Mouse (Mus musculus) layer of hippocampus, adult 9-11 months (tissue): ENCODE results near the gene Prelid3b.

Experiments
- DNase-seq: peaks from one replicate; pipeline ENCODE4 v3.0.0; 2022

Prelid3b gene

DNA sequence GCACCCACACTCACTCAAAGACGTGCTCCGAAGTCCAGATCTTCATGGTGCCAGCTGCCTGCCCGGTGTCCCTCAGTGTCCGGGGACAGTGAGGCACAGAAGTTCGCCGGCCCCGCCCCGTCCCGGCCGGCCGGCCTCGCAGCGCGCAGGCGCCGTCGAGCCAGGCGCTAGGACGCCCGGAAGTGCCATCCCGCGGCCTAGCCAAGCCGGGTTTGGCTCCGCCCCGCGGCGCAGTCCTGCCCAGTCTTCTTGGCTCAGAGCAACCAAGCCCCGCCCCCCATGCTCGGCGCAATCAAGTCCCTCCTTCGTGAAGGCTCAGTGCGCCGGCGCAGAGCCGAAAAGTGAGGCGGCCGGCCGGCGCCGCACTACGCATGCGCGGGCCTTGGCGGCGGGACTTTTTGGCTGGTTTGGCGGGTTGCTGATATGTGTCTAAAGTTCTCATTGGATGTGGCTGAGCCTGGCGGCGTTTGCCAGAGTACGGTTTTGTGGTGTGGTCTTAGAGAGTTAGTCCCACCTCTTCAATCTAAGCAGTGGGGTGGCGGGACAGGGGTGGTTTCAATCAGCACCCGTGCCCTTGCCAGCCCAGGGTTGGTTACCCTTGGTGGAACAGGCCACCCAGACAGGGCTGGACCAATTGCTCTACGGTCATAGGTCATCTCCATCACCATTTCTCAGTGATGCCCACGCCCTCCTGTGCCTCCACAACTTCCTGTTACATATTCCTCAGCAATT is at the start of gene Prelid3b:
Gene Prelid3b, minus strand, starts transcription at position 264 of the 732 bp plus-strand sequence.
- peak; percentile 100 for DNase-seq

DNA sequence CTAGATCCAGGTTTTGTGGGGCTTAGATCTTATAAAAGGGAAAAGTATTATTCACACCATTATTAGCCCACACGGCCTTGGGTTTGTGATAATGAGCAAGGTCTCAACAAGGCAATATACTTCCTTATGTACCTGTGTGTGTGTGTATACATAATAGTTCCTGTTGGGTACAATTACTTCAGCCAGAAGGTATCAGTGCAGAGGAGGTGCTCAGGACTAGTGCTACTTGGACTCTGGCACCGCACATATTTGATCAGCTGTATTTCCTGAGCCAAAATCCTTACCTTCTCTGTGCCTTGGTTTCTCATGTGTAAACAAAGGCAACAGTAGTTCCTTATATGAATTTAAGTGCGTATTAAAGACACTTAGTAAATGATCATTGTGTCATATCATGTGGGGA is 49.3 kb upstream of the Prelid3b start:
- no peak for DNase-seq

DNA sequence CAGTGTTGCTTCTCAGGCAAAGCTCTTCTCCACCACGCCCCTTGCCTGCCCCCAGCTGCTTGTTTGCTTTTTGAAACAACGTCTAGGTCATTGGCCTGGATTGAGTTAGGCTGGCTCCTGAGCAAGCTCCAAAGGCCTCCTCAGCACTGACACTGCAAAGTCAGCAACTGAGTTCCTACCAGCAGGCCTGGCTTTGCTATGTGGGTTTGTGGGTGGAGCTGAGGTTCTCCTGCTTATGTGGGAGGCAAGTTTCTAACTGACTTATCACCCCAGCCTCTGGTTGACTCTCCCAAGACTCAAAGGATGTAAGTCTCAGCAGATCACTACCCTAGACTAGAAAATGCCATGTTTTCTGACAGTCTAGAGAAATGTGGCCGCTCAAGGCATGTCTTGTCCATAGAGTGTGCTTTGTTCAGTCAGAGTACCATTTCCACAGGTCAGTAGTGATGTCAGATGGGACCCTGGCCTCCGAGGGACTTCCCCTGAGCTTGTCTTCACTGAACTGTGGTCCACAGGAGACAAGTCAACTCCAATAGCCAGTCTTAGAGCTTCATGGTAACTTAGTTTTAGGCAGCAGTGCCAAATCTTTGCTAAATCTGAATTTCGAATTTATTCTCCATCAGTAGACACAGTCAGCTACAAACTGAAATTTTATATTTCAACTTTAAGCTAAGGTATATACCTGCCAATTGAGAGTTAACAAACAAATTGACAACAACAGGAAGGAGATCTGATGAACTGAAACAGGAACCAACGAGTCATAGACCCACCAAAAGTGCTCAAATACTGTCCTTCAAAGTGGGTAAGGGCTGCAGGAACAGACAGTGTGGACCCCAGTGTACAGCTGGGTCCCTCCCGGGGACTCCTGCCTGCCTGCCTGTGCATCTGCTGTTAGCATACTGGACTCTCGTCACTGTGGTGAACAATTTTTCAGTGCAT is 44.5 kb upstream of the Prelid3b start:
- no peak for DNase-seq

DNA sequence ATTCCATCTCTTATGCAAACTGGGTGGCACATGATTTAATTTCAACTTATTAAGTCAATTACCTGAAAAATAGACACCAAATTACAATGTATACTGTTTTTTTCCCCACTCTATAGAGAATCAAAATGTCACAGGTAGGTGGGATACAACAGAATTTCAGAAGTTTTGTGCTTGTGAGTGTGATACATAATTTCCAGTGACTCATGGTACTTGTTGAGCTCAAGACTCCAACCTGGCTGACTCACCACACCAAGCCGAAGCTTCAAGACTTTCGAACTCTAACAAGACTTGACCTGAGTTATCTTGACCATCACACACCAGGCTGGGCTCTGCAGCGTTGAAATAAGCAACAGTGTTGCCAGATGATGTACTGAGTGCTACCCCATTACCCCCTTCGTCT is 42.0 kb upstream of the Prelid3b start:
- DNase-seq = no peak

DNA sequence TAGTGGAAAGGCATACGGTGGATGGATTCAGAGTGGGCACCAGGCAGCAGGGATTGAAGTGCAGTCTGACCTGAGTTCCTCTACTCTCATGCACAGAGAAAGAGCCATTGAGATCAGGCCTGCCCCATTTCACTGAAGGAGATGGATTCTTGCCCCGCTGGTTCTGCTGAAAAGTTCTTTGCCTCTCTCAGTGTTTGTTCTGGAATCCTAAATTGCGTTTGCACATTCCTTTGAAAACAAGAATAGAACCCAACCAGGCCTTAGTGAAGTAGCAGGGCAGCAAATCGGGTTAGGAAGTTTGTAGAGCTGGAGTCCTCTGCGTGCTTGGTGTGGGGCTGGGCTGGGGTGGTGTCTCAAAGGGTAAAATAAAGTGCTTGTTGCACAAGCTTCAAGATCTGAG is 40.9 kb upstream of the Prelid3b start:
- no peak for DNase-seq

DNA sequence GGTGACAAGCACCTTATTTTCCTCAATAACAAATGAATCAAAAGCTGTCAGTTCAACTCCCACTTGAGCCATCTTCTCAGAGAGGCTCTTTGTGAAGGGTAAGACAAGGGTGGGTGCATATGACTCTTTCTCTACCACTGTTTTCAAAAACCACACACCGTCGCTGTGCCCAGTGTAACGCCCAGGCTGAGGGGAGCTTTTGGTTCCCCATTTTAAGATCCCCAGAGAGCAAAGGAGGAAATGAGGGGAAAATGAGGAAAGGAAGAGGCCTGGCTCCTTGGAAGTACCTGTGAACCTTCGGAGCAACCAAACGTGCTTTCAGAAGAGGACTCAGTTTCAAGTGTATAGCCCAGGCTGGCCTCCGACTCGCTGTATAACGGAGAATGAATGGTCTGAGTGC is 36.9 kb upstream of the Prelid3b start:
- no peak for DNase-seq

DNA sequence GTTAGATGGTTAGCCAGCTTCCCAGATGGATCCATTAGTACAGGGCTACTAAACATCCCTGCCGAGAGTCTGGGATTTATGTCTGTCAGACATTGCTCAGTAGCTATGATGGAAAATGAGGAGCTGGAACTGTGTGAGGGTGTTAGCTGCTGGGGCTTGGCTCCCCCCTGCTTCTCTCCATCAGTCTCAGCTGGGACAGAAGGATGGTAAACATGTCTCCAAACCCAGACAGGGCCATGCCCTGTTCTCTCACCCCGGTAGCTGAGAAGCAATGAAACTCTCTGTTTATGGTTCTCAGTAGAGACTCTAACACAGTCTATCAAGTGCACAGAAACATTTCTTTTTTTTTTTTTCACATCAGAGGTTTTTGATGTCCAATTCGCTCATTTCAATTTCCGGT is 35.1 kb upstream of the Prelid3b start:
- no peak for DNase-seq

DNA sequence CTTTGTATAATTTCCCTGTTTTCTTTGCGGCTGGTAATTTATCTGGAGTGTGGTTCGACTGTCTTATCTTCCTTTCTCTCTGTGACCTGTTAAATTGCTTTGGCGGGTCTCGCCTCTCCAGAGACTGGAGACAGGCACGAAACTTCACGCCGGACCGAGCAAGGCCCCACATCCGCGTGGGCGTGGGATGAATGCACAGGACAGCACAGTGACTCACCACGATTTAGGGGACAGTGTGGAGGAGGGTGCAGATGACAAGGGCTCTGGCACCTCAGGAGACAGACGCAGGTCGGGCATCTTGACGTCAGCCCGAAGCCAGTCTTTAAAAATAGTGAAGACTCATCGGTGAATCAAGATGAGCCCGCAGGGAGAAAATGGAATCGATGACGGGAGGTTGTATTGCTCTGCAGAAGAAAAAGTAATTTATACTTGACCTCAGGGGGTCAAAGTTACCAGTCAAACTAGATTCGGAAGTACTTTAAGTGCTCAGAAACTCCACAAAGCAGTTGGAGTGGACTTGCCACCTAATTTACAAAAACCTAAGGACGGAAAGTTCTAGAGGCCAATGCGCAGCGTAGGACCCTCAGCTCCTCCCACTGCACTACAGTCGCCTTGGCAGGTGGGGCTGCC is 30.1 kb upstream of the Prelid3b start:
- DNase-seq = no peak

DNA sequence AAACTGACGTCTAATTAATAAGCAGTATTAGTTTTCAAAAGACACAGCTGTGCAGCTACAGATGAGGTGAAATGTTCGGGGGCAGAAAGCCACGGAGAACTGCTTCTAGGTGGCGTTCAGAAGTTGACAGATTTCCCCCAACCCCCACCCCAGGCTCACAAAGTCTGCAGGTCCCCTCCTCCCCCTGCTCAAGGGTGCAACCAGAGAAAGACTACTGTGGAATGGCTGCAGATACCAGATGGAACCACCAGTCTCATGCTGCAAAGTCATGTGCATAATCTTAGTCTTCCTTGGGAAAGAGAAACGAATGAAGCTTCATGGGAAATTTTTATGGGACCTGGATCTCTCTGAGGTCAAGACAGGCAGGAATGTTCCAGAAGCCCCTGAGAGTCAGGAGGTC is 29.4 kb upstream of the Prelid3b start:
- no peak for DNase-seq

DNA sequence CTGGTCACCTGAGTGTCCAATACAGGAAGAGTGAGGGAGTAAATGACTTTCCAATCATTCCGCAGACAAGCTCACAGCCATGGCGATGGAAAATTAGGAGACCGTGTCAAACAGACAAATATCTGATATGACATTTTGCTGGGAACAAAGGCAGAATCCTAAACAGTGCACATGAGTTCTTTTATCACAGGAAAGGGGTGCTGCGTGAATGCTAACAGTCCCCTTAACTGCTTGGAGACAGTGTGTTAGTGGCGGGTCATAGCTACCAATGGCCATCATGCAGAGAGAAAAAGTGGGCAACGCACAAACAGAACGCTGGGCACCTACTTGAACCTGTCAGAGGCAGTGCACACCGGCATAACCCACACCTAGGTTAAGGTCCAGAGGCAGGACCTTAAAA is 28.6 kb upstream of the Prelid3b start:
- no peak for DNase-seq

DNA sequence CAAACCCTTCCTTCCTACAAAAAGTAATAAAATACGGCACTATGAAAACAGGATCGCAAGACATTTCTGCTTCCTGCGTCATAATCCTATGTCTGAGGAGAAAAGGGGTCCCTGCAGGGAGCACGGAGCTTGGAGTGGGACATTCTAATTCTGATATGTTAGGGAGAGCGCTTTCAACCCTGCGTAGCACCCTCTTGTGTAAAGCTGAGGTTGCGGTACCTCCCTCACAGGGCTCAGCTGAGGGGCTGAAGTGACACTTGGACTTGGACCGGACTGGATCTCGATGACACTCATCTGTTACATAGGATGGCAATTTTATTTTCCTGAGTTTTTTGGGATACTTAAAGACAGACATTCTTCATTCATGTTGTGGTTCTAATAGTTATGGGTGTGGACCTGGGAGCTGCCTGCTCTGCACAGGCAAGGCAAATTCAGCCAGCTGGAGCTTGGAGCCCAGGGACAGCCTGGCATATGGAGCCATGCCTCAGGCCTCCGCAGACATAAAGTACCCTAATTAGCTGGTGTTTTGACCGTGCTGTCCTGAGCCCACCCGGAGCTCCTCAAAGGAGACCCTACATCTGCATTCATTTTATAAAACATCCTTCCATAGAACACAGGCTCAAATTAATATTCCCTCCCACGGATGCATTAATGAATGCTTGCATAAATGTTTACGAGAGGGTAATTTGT is 28.1 kb upstream of the Prelid3b start:
- DNase-seq = no peak

DNA sequence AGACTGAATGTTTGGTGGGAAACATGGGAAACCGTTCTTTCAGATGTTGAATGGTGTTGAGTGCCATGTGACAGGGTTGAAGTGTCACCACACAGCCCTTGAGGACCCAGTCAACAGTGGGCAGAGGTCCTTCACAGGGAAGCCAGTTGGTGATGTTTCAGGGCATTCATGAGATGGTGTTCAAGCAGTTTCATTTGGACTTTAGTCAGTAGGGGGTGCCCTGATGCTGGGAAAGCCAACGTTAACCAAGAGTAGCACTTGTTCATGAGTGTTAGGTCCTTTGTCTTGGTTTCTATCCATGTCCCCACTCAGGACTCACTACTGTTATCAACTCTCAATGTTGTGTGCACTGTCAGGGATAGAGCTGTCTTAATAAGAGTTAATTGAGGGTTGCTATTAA is 20.0 kb upstream of the Prelid3b start:
- peak; percentile 12 for DNase-seq

DNA sequence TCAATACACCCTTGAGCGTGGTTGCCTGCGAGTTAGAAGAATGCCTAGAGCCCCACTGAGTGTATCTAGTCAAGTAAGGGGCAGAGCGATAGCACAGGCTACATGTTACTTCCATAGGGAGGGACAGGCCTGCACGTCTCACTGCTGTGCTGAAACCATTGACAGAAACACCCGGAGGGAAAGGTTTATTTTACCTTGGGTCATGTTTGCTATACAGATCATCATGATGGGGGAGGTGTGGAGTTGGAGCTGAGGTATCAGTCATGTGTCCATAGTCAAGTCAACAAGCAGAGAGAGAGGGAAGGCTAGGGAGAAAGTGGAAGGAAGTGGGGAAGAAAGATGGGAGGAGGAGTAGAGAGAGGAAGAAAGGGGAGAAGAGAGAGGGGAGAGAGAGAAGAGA is 14.1 kb upstream of the Prelid3b start:
- DNase-seq = no peak

DNA sequence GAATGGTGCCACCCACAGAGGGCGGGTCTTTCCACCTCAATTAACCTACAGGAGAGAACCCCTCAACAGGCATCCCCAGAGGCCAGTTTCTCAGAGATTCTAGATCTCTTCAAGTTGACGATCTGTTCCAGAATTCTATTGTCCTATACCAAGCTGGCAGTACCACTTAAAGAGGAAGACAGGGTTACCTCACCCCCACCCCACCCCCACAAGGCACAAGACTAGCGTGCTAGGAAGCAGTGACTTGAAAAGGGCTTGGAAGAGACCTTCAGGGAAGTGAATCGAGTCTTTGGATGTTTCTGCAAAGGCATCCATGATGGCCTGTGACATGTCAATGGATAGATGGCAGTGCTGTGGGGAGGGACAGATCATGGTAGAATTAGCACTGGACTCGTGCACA is 5.9 kb upstream of the Prelid3b start:
- no peak for DNase-seq

DNA sequence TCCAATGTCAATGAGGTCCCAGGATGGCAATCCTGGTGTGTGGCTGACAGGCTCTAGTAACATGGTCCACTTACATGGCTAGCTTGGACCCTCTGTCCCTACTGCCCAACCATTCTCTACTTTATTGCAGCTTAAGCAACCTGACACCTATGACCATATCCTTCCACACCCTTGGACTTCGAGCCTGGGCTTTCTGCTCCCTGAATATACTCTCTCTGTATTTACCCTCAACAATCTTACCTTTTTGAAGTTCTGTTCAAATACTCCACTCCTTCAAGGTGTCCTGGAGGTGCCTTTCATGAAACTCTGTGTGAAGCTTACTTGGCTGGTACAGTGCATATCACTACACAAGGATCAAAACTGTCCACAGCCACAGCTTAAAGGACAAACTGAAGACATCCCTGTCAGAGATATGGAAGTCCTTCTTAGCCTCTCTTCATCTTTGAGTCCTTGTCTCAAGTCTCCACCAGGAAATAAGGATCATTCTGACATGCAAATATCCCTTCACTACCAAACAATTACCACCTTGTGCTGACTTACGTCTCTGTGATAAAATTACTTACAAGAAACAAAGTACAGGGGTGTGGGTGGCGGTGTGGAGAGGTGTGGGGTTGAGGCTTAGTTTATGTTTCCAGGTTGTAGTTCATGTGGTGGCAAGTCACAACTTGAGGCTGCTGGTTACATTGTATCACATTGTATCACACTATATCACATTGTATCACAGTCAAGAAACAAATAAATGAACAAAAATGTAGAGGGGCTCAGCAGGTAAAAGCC is 4.8 kb upstream of the Prelid3b start:
- DNase-seq = no peak

DNA sequence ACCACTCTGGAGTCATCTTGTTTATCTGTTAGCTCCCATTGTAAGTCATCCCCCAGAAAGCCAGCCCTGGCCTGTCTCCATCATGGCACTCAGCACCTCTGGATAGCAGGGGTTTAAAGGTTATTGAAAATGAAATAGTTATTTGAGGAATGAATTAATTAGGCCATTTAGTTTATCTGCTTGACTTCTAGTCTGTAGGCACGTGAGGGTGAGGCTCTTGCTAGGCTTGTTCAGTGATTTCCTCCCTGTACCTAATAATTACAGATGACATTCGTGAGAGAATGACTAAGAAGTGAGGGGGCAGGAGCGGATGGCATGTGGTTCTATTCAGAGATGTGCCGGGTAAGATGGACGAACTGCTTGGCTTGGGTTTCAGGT is 658 bp upstream of the Prelid3b start:
- no peak for DNase-seq

DNA sequence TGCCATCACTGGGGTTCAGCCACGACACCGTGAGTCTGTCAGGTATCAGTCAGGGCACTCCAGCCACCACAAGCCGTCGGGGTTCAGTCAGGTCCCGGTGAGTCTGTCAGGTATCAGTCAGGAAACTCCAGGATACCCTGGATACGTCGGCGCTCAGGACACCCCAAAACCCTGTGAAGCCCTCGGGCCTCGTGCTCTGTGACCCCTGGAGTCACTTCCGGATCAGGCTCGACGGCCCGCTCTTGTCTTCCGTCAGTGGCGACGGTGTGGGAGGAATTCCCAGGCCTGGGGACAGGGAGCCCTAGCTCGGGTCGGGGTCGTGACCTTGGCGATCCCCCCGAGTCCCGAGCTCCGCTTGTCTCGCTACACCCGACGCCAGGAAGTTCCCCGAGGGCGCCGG is 474 bp downstream of the Prelid3b start:
- DNase-seq = no peak

DNA sequence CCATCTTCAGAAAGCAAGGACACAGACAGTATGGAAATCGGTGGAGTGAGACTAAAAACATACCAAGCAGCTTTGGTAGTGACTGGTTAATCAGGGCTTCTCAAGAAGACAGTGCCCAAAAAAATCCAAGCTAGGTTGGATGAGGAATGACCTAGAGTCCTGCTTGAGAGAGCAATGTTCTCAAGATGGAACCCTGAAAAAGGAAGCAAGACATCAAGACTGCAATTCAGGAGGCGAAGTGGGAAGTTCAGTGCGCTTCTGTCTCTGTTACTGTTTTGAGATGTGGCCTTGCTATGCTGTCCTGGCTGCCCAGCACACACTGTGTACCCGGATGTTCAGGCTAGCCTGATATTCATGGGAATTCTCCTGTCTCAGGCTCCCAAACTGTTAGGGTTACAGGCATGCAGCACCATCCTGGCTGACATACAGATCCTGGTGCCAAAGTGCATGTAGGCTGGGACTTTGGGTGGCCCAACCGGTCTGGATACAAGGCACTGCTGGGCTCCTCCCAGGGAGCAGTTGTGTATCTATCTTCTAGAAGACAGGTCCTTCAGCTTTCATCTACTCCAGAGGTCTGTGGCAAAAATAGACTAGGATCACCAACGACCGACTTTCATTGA is 2.0 kb downstream of the Prelid3b start:
- no peak for DNase-seq

DNA sequence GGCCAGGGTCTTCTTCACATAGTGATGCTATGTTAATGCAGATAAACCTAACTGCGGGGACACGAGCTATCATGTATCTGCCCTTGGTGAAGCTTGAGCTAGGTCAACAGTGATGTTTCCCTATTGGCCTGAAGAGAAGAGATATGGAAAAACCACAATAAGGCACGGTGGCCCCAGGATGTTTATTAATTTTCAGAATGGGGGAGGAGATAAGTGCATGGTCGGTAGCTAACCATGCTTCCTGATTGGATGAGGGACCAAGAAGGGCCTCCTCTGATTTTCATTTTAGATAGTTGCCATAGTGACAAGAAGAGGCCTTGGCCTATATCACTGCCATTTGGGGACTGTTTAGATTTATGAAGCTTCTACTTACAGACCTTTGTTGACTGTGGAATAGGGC is 2.5 kb downstream of the Prelid3b start:
- no peak for DNase-seq

DNA sequence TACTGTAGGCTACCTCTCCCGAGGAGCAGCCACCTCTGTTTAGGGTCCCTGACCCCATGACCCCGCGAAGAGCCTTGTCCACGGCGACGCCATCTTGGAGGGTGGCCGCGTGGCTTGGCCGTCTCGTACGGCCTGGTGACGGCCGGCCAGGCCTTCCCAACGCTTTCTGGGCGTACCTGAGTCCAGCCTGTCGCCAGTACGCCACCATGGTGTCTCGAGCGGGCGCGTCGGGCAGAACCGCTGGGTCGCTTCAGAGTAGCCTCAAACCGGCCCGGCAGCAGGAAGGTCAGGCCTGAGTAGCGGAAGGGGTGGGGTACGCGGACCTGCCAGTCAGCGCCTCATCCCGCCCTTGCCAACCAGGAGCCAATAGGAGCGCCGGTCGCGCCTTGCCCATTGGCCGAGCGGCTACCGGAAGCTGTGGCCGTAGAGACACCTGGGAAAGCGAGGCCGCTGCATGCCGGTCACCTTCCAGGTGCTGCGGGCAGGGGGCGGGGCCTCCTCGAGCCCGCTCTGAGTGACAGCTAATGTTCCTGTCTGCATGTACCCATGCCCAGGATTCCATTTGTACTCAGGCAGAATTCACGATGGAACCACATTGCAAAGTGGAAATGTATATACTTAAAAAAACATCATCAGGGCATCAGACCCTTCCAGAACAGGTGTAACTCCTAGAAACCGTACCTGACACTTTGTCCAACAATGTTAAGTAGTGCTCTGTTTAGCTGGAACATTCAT is 8.9 kb downstream of the Prelid3b start, which contains the start of gene Atp5e:
Gene Atp5e, minus strand, starts transcription at position 317 of the 735 bp plus-strand sequence.
- DNase-seq = peak; percentile 97

DNA sequence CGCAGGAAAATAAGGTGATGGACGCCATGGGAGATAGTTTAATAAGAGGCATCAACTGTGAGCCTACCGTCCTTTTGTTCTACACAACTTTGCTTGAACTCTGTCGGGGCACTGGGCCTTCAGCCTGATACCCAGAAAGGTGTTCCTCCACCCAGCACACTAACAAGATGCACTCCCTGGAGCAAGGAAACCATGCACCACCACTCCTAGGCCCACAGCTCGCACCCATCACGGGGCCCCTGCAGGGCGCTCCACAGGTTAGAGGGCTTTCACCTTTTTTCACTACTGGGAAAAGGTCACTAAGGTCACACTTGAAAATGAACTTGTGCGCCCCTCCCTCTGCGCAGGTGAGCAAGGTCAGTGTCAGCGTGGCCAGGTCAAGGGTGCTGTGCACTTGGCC is 9.5 kb downstream of the Prelid3b start:
- DNase-seq = no peak
